Mouse (Mus musculus) cerebellum, adult 8-10 months (tissue): ENCODE measurements at regions not wholly inside any gene's neighbourhood (a gene's known extent, or its start where the extent isn't known, plus 50 kb on each side); places are given as distances from the start of the nearest gene placed in this dataset.

Experiments used
- DNase-seq: peaks from one replicate; pipeline ENCODE4 v3.0.0; 2022

- DNase-seq = no peak
Observed at GRCm38 (mm10) chr6:127392012-127392798, 54.4 kb upstream of the Parp11 start.

GRCm38 (mm10) chr6:127392799-127393172 is 53.9 kb upstream of the Parp11 start:
- DNase-seq = no peak

GRCm38 (mm10) chr6:127393907-127394600 is 52.6 kb upstream of the Parp11 start:
- no peak for DNase-seq
